Mouse (Mus musculus) C2C12 (cell line): ENCODE data around the gene Otop2.

Source experiments
- CTCF ChIP-seq: IDR thresholded peaks from one replicate; pipeline ENCODE4 v1.5.1; 2011; ENCODE audit not compliant: control insufficient read depth, insufficient read depth, insufficient read length
- MAX ChIP-seq: IDR thresholded peaks from one replicate; pipeline ENCODE4 v1.6.1; 2011; ENCODE audit warnings: mild to moderate bottlenecking, control low read depth

- TF ChIP-seq CTCF, result no peak
- TF ChIP-seq MAX, result peak; percentile 61
Measured at GRCm38 (mm10) chr11:115290919-115291318, 16.0 kb upstream of the Otop2 start.
